19 mouse cellular contexts compared by ENCODE assay signal in the genomic region with DNA sequence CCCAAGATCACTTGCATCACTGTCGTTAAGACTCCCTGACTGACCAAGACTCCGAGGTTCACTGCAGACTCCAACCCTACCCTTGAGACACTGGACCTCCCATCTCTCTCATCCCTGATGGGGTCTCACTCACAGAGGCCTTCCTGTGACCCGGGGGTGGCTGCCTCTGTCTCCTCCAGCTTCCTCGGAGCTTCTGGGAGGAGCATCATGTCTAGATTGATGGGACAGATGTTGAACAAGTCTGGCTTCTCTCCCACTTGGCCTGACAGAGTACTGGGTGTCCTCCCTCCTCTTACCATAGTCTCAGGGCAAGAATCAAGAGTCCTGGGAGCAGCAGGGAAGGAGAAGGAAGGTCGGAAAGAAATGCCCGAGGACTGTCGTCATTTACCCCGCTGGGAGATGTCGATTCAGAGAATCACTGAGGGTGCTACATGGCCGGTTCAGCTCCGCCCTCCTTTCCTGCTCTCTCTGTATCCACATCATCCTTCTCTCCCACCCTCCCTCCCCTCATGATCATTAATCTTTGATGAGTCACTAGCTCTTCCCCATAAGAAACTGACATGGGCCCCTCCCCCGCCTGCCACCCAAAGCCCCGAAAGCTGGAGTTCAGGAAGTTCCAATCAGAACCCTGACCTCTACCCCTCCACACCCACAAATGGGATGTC. TPM values are rescaled to one million over a fixed set of nuclear protein-coding genes. Genes with fewer than 3 reads are reported as not detected.
DNase-seq lines count a peak whose midpoint lies in the region; ATAC-seq lines count a peak whose summit lies in the region.
"Had no signal": no experiment of that assay in that cellular context is flagged by ENCODE, and none has a peak within 500 bp of the region (broad histone marks: within the 10 kb centered on the region; RNA-seq: fewer than 3 reads in every experiment).

No protein-coding gene starts in this region.

- H3K9ac ChIP-seq in kidney, embryonic 16.5 days (replicated peaks; ENCODE audit: low read length) = no peak overlapping the region
- H3K9ac ChIP-seq in hindbrain, embryonic 16.5 days (ENCODE audit: low read depth, low read length) = no peak overlapping the region
- H3K9ac ChIP-seq: hindbrain, embryonic 14.5 days; limb, embryonic 12.5 days; liver, embryonic 15.5 days had no signal

- peaks cover 19% of the 10 kb centered on the region for H3K4me1 ChIP-seq in kidney, embryonic 16.5 days (ENCODE audit: insufficient read depth, low read length)
- H3K4me1 ChIP-seq in hindbrain, embryonic 16.5 days (ENCODE audit: control insufficient read depth, insufficient read depth, low read depth, low read length) = peaks cover 5% of the 10 kb centered on the region
- H3K4me1 ChIP-seq: liver, embryonic 15.5 days; megakaryocyte, embryonic 14.5 days had no signal

- H3K27me3 ChIP-seq in kidney, embryonic 16.5 days (ENCODE audit: insufficient read depth, low read length) = no peaks in the 10 kb centered on the region
- no peaks in the 10 kb centered on the region for H3K27me3 ChIP-seq in hindbrain, embryonic 16.5 days (replicated peaks; ENCODE audit: control insufficient read depth, insufficient read depth, low read length)
- H3K27me3 ChIP-seq: limb, embryonic 12.5 days had no signal

- H3K4me3 ChIP-seq in kidney, embryonic 16.5 days (ENCODE audit: low read length) = no peak overlapping the region
- no peak overlapping the region for H3K4me3 ChIP-seq in hindbrain, embryonic 16.5 days (ENCODE audit: low read length)
- H3K4me3 ChIP-seq: layer of hippocampus, adult 2 months; left cerebral cortex, adult 2 months; limb, embryonic 12.5 days; liver, embryonic 15.5 days; megakaryocyte, embryonic 14.5 days had no signal

- H3K27ac ChIP-seq in kidney, embryonic 16.5 days (ENCODE audit: low read length) = no peak overlapping the region
- H3K27ac ChIP-seq in hindbrain, embryonic 16.5 days (ENCODE audit: low read depth, low read length) = no peak overlapping the region
- H3K27ac ChIP-seq: hindbrain, embryonic 14.5 days; layer of hippocampus, adult 2 months; left cerebral cortex, adult 2 months; limb, embryonic 12.5 days; liver, embryonic 15.5 days had no signal

- H3K4me2 ChIP-seq in kidney, embryonic 16.5 days (replicated peaks; ENCODE audit: low read depth, low read length) = no peak overlapping the region
- no peak overlapping the region for H3K4me2 ChIP-seq in hindbrain, embryonic 16.5 days (ENCODE audit: low read length)
- H3K4me2 ChIP-seq: hindbrain, embryonic 14.5 days; limb, embryonic 12.5 days; liver, embryonic 15.5 days had no signal

- ATAC-seq in kidney, embryonic 16.5 days (ENCODE audit: low FRiP score, low TSS enrichment) = peak; percentile 64
- ATAC-seq in hindbrain, embryonic 16.5 days = no peak
- no peak for ATAC-seq in cerebellum, adult (ENCODE audit: insufficient number of reproducible peaks, low FRiP score, low TSS enrichment)
- ATAC-seq: activated CD4-positive, CD25-positive, alpha-beta regulatory T cell, adult 4 months had no signal

- H3K9me3 ChIP-seq in kidney, embryonic 16.5 days (ENCODE audit: low read length) = no peaks in the 10 kb centered on the region
- H3K9me3 ChIP-seq in hindbrain, embryonic 16.5 days (ENCODE audit: control insufficient read depth, low read length) = no peaks in the 10 kb centered on the region
- H3K9me3 ChIP-seq: limb, embryonic 12.5 days; liver, embryonic 15.5 days had no signal

- 25% methylated on average over 13 of the region's 13 CpGs for WGBS in kidney, embryonic 16.5 days
- WGBS in hindbrain, embryonic 16.5 days = 77% methylated on average over 13 of the region's 13 CpGs

- DNase-seq in embryo, embryonic 10 days (ENCODE audit: low spot score) = peak; percentile 30
- DNase-seq in embryo, embryonic 11 days = no peak
- DNase-seq in kidney, postnatal 14 days = no peak
- peak; percentile 51 for DNase-seq in embryo, embryonic 9.5 days (ENCODE audit: extremely low spot score)
- peak; percentile 36 for DNase-seq in lung, postnatal 25 days (ENCODE audit: low spot score)
- DNase-seq: cerebellum, adult 9-11 months; heart, postnatal 10 days; kidney, adult 18-20 months; thymus, adult 18-20 months had no signal

- H3K36me3 ChIP-seq in kidney, embryonic 16.5 days (ENCODE audit: insufficient read depth, low read length) = no peaks in the 10 kb centered on the region
- no peaks in the 10 kb centered on the region for H3K36me3 ChIP-seq in hindbrain, embryonic 16.5 days (ENCODE audit: control insufficient read depth, insufficient read depth, low read length)
- H3K36me3 ChIP-seq: limb, embryonic 12.5 days; liver, embryonic 15.5 days had no signal

RNA-seq across cellular contexts. Expression of a gene that starts 22.9 kb away (rescaled TPM):
- 63.0 and 64.9 TPM in 2 replicates for polyA plus RNA-seq in kidney, embryonic 16.5 days (2015; fragmentation: Nextera tagmentation; extraction: Ambion mirVana)
- 26.4 and 31.3 TPM in 2 replicates for polyA plus RNA-seq in hindbrain, embryonic 16.5 days (2015; fragmentation: Nextera tagmentation; extraction: Ambion mirVana)

RNA-seq across cellular contexts. Expression of a gene that starts 33.7 kb away (rescaled TPM):
- 5.2 and 9.3 TPM in 2 replicates for polyA plus RNA-seq in kidney, embryonic 16.5 days (2015; fragmentation: Nextera tagmentation; extraction: Ambion mirVana)
- 0.74 and 0.98 TPM in 2 replicates for polyA plus RNA-seq in hindbrain, embryonic 16.5 days (2015; fragmentation: Nextera tagmentation; extraction: Ambion mirVana)
- polyA plus RNA-seq: activated CD4-positive, CD25-positive, alpha-beta regulatory T cell, adult 4 months; limb, embryonic 12.5 days had no signal

Comparison
In these comparisons a context has a peak if more than half of its experiments do, and no peak if none do; other contexts are left out.
1. DNase-seq: peak in embryo, embryonic 10 days (single experiment), embryo, embryonic 9.5 days (single experiment) and lung, postnatal 25 days (single experiment); none in embryo, embryonic 11 days (single experiment) and kidney, postnatal 14 days (single experiment).